Mouse (Mus musculus) induced T-regulatory cell, adult 2 months (primary cell): ENCODE measurements around the gene Rcbtb1.
A peak's percentile ranks its signal among the peaks of the same experiment; 100 is the strongest.
"Not testable (repeated sequence)": the region's sequence is repeated elsewhere in the genome, so short reads cannot be mapped to it uniquely, and the experiment has no call there.

ENCODE experiments used
- DNase-seq: peaks from one replicate; pipeline ENCODE4 v3.0.0-alpha.2; 2012; ENCODE audit warnings: low read depth

Gene Rcbtb1

DNA sequence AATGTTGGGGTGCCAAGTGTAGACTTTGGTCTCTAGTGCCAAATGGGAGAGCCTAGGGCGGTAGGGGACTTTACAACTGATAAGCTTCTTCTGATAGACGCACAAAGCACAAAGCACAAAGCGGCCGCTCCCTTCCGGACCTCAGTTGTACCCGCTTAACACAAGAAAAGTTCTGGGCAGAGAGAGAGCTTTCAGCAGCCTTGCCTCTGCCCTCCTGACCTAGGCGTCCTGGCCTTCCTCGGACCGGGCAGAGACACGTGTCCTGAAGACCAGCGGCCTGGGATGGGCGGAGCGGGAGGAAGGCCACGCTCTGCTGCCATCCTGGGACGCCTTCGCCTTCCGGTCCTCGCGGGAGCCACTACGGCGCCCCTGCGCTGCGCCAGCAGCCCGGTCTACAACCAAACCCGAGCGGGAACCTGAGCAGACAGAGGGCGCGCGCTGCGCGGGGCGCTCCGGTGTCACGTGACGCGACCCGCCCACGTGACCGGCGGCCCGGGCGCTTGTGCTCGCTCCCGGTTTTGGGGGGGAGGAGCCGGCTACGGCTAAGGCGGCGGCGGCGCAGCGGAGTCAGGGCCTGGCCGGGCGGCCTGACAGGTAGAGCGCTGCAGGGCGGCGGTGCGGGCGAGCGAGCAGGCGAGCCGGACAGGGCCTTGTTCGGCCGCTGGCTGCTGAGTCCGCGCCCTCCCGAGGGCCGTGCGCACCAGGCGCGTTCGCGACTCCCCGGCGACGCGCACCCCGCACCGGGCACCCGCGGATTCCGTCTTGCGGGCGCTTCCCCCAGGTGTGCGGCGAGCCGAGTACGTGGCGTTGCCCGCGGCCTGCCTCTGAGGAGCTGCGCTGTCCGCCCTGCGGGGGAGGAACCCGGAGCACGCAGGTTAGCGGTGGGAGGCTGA, at the start of gene Rcbtb1:
Gene Rcbtb1 (plus strand): TSS at position 499 of the 893 bp plus-strand sequence.
- DNase-seq, result peak; percentile 95

GRCm38 (mm10) chr14:59155589-59155988, 45.4 kb upstream of the Rcbtb1 start:
- DNase-seq, result no peak

DNA sequence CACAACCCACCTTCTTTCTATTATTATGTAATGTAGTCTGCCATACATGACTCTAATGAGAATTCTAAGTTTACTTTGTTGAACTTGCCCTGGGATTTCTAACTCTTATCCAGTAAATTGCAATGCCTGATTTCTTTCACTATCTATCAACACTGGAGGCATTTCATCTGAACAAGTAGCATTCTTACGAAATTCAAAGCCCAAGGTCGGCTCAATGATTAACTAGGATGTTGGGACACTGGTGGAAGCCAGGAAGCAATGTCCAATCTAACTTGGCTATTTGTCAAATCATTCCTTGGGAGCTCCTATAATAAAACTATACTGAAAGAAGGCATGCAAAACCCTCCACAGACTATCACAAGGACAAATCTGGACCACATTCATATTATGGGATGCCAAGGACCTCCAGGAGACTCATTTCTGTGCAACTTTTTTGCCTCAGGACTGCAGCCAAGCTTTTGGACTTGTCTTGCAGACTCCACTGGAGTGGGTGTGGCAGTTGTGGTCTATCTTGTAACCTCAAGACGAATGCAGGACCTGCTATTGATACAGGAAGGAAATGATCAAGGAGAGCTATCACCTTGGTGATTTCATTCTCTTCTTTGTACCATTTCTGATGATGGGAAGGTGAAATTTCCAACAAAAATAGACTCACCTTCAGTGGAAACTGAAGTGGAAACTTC, 43.9 kb upstream of the Rcbtb1 start:
- DNase-seq, result peak; percentile 7

GRCm38 (mm10) chr14:59178649-59179048, 22.4 kb upstream of the Rcbtb1 start, which contains the start of gene Gm5142:
Gene Gm5142 (minus strand): TSS chr14:59178749.
- no peak for DNase-seq

DNA sequence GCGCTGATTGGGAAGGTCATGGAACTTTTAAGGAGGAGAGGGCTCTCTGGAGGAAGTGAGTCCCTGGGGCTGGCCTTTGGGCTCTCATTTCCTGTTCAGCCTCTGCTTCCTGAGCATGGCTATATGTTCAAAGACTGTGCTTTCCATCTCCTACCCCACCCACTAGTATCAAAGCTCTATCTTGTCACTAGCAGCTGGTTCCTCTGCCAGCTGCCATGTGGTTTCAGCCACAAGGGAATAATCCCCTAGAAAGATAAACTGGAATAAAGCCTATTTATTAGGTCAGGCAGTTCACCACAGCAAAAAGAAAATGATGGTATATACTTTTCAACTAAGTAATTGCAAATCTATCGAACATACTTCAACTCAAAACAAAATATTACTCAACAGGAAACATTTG, 18.3 kb upstream of the Rcbtb1 start:
- no peak for DNase-seq

DNA sequence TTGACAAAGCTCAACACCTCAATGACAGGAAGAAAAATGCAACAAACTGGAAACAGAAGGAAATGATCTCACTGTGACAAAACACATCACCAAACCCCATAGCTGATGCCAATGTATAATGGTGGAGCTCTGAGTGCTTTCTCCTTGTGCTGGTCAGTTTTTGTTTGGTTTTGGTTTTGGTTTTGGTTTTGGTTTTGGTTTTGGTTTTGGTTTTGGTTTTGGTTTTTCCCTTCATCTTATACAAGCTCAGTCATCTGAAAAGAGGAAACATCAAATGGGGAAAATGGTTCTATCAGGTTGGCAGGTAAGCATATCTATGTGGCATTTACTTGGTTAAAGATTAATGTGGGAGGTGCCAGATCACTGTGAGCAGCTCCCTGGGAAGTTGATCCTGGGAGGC, 15.5 kb upstream of the Rcbtb1 start:
- DNase-seq, result peak; percentile 36

DNA sequence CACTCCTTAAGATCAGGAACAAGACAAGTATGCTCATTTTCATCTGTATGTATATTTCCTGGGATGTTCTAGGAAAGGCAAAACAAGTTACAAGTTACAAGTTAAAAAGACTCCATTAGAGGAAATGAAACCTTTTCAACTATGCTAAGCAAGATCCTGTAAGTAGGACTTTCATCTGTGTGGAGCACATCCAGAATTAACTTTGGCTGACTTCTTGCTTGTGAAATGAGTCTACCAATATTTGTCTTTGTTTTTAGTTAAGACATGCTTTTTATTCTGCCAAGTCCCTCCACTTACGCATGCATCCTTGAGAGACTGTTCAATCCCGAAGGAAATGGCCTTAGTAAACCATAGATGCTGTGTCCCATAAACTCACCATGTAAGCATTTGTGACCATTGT, 14.9 kb upstream of the Rcbtb1 start:
- DNase-seq, result no peak

DNA sequence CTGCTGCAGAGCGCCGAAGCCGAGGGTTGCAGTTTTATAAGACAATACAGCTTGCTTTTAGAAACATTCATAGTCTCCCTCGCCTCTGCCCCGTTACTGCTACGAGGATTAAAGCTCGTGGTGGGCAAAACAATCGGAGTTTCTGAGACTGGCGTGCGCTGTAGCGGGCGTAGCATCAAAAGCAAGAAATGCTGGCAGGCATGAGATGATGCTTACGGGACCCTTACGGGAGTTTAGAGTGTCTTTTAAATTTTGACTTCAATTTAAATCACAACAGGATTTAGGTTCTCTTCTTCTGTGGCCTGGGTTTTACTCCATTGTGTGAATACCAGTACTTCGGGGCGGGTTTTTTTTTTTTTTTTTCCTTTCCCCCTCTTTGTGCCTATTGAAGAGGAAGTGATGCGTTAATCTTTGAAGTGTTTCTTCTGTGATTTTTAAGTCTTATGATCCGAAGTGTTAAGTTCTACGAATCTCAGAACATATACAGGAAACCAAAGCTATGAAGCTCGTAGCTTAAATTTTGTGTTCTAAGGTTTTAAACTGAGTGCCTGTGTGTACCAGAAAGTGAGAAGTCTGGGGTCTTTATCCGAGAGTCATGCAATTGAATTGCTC, 701 bp downstream of the Rcbtb1 start:
- peak; percentile 71 for DNase-seq

GRCm38 (mm10) chr14:59205461-59205860, 4.5 kb downstream of the Rcbtb1 start:
- no peak for DNase-seq

- DNase-seq, result no peak
These were observed 5.1 kb downstream of the Rcbtb1 start for GRCm38 (mm10) chr14:59205976-59206583.

GRCm38 (mm10) chr14:59209003-59209402, 8.0 kb downstream of the Rcbtb1 start:
- no peak for DNase-seq

DNA sequence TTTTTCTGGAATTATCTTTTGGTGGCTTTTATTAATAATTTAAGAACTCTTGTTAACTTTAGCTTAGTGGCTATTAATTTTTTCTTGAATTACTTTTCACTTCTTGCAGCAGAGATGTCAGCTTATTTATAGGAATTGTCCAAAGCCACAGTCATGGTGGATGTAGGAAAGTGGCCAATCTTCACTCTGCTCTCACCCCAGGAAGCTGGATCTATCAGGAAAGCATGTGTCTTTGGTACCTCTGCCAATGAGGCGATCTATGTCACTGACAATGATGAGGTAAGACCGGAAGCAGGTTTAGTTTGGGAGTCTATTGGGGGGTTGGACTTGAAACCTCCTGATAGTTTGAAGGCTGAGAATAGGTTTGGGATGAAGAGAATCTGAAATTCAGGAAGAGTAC, 8.8 kb downstream of the Rcbtb1 start:
- no peak for DNase-seq

GRCm38 (mm10) chr14:59219241-59219640, 18.2 kb downstream of the Rcbtb1 start:
- no peak for DNase-seq

DNA sequence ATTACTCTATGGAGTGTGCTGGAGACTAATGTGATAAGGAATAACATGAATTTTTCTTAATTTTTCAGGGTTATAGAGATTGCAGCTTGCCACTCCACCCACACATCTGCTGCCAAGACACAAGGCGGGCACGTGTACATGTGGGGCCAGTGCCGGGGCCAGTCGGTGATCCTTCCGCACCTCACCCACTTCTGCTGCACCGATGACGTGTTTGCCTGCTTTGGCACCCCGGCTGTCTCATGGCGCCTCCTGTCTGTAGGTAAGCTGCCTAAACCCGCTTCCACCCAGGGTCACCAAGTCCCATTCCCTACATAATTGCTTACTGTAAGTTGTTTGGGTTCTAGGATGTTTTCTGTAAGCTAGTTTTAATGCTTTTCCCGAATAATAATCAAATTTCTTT, 25.2 kb downstream of the Rcbtb1 start:
- DNase-seq, result no peak

DNA sequence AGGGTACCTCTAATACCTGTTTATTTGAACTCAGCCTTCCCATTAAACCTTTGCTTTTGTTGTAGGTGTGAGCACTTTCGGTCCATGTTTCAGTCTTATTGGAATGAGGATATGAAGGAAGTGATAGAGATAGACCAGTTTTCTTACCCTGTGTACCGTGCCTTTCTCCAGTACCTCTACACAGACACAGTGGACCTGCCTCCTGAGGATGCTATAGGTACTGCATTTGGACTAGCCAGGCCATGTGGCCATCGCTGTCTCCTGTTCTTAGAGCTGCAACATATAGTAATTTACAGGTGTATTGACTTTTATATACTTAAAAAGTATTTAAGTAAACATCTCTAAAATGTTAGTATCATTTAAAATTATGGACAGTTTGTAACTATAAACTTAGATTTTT, 28.8 kb downstream of the Rcbtb1 start:
- DNase-seq, result peak; percentile 18

GRCm38 (mm10) chr14:59230331-59230966, 29.4 kb downstream of the Rcbtb1 start:
- DNase-seq, result no peak

DNA sequence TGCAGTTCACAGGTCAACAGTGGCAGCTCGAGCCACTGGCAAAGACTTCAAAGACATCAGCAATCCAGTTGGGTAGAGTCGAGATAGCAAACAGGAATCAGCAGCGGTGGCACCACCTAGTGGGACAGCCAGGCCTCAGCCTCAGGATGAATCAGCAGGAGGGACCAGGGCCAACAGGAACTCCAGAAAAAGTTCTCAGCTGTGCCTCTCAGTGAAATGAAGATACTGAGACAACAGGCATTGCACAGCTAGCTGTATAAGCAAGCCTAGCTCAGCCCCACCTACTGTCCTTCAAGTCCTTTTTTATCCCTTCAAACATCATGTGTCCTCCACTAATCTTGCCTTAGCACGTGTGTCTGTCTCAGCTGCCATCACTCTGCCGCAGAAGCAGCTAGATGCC, 31.0 kb downstream of the Rcbtb1 start:
- DNase-seq, result peak; percentile 15

DNA sequence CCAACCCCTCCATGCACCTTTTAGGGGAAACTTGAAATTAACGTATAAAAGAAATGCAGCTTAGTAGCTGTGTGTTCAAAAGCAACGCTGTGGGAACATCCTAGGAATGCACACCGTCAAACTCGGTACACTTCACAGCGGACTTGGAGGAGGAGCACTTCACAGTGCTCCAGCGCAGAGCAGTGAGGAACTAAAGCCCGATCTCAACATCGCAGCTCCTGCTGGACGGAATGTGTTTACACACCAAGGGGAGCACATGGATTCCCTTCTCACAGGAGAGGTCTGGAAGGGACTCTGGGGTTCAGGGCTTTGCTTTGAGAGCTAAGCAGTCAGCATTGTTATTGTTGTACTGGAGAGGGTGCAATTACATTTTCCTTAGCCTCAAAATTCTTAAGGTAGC, 32.6 kb downstream of the Rcbtb1 start:
- no peak for DNase-seq

DNA sequence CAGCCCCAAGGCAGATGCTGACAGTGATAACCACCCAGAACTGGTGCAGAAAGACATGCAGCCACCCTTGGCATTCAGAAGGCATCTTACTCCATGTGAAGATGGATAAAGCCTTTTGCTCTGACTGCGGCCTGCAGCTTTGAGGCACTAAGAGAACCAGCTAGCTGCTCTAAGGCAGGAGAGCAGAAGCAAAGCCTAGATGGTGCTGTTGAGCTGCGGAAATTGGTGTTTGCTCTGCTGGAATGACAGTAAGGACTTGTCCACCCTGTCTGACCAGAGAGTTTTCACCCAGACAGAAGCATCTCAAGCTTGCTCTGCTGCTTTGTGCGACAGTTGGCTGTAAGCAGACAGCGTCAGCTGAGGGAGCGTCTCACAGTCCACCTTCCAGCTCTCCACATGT, 49.3 kb downstream of the Rcbtb1 start:
- DNase-seq, result not testable (repeated sequence)

DNA sequence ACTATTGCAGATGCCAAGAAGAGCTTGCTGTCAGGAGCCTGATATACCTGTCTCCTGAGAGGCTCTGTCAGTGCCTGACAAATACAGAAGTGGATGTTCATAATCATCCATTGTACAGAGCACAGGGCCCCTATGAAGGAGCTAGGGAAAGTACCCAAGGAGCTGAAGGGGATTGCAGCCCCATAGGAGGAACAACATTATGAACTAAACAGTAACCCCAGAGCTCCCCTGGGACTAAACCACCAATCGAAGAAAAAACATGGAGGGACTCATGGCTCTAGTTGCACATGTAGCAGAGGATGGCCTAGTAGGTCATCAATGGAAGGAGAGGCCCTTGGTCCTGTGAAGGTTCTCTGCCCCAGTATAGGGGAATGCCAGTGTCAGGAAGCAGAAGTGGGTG, 54.9 kb downstream of the Rcbtb1 start:
- not testable (repeated sequence) for DNase-seq

GRCm38 (mm10) chr14:59260056-59260455, 59.0 kb downstream of the Rcbtb1 start, which contains the start of gene Gm6904:
Gene Gm6904 (minus strand): TSS chr14:59260216.
- DNase-seq, result peak; percentile 81

- DNase-seq, result not testable (repeated sequence)
These were observed 74.0 kb downstream of the Rcbtb1 start for GRCm38 (mm10) chr14:59274961-59275360.
